Mouse (Mus musculus): ENCODE data around the gene Mtmr10.

The Mtmr10 gene

GRCm38 (mm10) chr7:64287414-64288091, at the start of gene Mtmr10:
Gene Mtmr10 (plus strand): TSS chr7:64287653.
- DNase-seq = peak; percentile 98

DNA sequence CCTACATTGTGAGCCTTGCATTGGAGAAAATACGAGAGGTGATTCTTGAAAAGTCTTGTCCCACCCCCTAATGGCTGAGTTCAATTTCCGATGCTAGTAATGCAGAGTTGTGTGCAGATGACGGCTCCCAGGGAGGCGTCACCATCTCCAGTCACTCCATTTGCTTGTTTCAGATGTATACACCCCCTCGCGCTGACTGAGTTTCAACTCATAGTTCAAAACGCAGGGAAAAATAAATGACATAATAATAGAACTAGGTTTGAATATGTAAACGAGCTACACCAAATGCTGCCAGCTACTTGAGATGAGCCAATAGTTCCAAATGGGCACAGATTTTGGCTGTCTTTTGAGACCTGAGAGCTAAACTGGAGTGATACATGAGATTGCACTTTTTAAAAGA, 49.7 kb upstream of the Mtmr10 start:
- DNase-seq = no peak

- DNase-seq = no peak
Observed at GRCm38 (mm10) chr7:64238410-64239086, 48.9 kb upstream of the Mtmr10 start.

- no peak for DNase-seq
Observed at GRCm38 (mm10) chr7:64239138-64239805, 48.2 kb upstream of the Mtmr10 start.

- DNase-seq = no peak
Observed at GRCm38 (mm10) chr7:64239806-64240315, 47.6 kb upstream of the Mtmr10 start.

DNA sequence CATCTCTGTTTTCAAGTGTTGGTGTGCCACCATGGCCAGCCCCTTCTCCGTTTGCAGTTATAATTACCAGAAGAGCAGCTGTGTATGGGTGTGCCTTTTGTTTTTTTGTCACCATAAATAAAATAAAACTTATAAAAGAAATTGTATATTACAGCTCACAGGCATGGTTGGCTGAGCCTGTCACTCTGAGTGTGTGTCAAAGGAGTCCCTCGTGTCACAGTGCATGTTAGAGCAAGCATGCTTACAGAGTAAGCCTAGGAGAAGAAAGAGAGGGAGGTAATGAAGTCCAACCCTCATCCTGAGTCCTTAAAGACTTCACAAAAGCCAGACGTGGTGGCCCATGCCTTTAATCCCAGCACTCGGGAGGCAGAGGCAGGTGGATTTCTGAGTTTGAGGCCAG, 45.0 kb upstream of the Mtmr10 start:
- DNase-seq = no peak

- DNase-seq = no peak
Observed at GRCm38 (mm10) chr7:64244371-64244770, 43.1 kb upstream of the Mtmr10 start.

DNA sequence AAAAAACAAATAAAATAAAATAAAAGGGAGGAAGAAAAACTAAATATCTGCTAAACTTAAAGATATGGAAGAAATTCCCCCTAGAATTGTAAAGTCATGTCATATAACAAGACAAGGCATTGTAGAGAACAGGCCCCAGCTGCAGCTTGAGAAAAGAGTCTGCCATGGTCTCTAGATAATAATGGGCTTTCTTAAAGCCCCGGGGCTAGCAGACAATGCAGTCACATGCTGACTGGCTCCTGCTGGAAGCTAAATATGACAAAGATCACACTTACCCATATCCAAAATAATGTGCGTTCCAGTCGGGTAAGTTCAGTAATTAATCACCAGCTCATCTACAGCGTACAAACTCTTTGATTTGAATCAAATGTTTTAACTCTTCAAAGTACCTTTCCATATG, 40.7 kb upstream of the Mtmr10 start:
- no peak for DNase-seq

- no peak for DNase-seq
Observed at GRCm38 (mm10) chr7:64248352-64248751, 39.1 kb upstream of the Mtmr10 start.

- DNase-seq = no peak
Observed at GRCm38 (mm10) chr7:64249715-64250114, 37.7 kb upstream of the Mtmr10 start.

- no peak for DNase-seq
Observed at GRCm38 (mm10) chr7:64250417-64250816, 37.0 kb upstream of the Mtmr10 start.

- DNase-seq = no peak
Observed at GRCm38 (mm10) chr7:64253736-64254135, 33.7 kb upstream of the Mtmr10 start.

DNA sequence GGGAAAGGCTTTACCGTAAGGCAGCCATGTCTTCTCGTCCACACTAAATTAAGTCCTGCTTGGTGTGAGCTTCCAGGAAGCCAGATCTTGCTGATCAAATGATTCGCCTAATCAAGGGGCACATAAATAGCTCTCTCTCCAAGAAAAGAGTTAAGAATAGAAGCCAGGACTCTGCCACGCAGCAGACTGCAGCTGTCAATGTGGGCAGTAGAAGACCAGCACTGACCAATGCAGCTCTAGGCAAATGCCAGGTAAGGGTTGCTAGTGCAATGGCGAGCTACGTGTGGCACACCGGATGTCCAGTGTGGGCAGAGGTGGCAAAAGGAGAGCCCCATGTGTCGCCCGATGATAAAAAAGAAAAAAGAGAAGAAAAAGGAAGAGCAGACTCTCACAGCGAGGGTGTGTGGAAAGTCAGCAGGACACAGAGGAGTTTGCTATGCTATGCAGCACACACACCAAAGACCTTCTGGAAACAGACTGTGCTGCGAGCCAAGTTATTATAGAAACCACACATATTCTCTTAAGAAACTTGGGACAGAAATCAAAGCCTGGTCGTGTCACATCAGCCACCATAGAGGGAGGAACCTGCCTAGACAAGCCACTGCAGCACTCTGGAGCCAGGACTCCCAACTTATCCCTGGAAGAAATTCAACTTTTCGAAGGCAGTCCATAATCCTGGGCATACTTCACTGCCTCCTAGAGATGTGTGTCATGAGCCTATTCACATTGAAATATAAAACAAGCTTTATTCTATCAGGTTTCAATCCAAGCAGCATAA, 21.8 kb upstream of the Mtmr10 start:
- DNase-seq = no peak

- DNase-seq = no peak
Observed at GRCm38 (mm10) chr7:64266587-64266986, 20.9 kb upstream of the Mtmr10 start.

- no peak for DNase-seq
Observed at GRCm38 (mm10) chr7:64271926-64272325, 15.5 kb upstream of the Mtmr10 start.

GRCm38 (mm10) chr7:64275518-64275917, 11.9 kb upstream of the Mtmr10 start:
- no peak for DNase-seq

GRCm38 (mm10) chr7:64276921-64277320, 10.5 kb upstream of the Mtmr10 start:
- no peak for DNase-seq

GRCm38 (mm10) chr7:64278526-64278925, 8.9 kb upstream of the Mtmr10 start:
- no peak for DNase-seq

GRCm38 (mm10) chr7:64279548-64279947, 7.9 kb upstream of the Mtmr10 start:
- no peak for DNase-seq

GRCm38 (mm10) chr7:64286566-64286965, 887 bp upstream of the Mtmr10 start:
- DNase-seq = no peak

DNA sequence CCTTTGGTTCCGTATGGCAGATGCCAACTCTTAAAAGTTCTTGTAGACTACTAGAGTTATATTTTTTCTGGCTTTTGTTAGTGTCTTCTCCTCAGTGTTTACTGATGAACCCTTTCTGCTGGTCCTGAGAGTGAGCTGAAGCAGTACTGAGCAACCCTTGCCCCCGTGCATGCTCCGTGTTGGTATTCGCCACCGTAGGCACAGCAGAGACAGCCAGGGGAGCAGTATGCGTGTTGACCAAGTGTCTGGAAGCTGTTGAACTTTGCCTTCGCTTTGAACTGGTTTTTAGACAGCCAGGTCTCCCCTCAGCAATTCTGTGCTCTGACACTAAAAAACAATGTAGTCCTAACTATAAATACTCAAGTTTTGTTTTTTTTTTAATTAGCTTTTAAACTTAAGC, 2.0 kb downstream of the Mtmr10 start:
- DNase-seq = no peak

- no peak for DNase-seq
Observed at GRCm38 (mm10) chr7:64290431-64290830, 3.0 kb downstream of the Mtmr10 start.

DNA sequence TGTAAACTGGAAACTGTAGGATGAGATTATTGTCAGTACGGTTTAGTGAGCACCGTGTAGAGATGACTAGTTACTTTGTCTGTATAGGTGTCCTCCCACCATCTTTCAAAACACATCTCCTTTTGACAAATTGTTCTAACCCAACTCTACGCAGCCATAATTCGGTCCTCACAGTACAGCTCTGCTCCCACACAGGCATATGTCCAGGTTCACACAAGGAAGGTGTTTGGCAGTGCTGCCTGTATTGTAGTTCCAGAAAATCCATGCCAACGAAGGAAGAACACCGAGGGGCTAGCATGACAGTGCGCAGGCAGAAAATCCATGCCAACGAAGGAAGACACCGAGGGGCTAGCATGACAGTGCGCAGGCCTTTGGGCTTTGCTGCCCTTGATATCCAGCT, 4.3 kb downstream of the Mtmr10 start:
- peak; percentile 31 for DNase-seq

All from right cerebral cortex, postnatal 25 days (tissue).